Mouse (Mus musculus) myocyte (in vitro differentiated cells): Measurements from ENCODE around the gene Mc1r.

Source experiments
- MAX ChIP-seq: IDR thresholded peaks from one replicate; pipeline ENCODE4 v1.6.1; 2011; ENCODE audit warnings: low read depth, mild to moderate bottlenecking, control low read depth
- MYOD1 ChIP-seq, 3 experiments: IDR thresholded peaks; one replicate each; pipeline ENCODE4 v1.6.1; 2011; ENCODE audit warnings: control low read depth in 2 of 3, low read depth in 2 of 3, mild to moderate bottlenecking in 2 of 3, moderate library complexity in 1 of 3; ENCODE audit not compliant: insufficient read length in 2 of 3, control insufficient read depth in 1 of 3
- POLR2A ChIP-seq: IDR thresholded peaks from one replicate; pipeline ENCODE4 v1.6.1; 2011; ENCODE audit warnings: low read depth, mild to moderate bottlenecking, control low read depth, moderate library complexity; ENCODE audit not compliant: insufficient read length
- POLR2AphosphoS2 ChIP-seq: IDR thresholded peaks from one replicate; pipeline ENCODE4 v1.6.1; 2011; ENCODE audit warnings: low read depth, control low read depth; ENCODE audit not compliant: insufficient read length
- TCF3 ChIP-seq: IDR thresholded peaks from one replicate; pipeline ENCODE4 v1.6.1; 2011; ENCODE audit warnings: low read depth, control low read depth; ENCODE audit not compliant: insufficient read length
- USF1 ChIP-seq: IDR thresholded peaks from one replicate; pipeline ENCODE4 v1.6.1; 2011; ENCODE audit warnings: low read depth, mild to moderate bottlenecking, control low read depth, moderate library complexity

GRCm38 (mm10) chr8:123411781-123412327, 4.9 kb downstream of the Mc1r start:
- TF ChIP-seq POLR2AphosphoS2 (no peak), USF1 (no peak), TCF3 (no peak), MAX (no peak), MYOD1 (IDR thresholded peaks at IDR 0.05; ENCODE audit: control insufficient read depth in 1 of 3, insufficient read length in 2 of 3, low read depth in 2 of 3) (no peak), POLR2A (no peak)
